ENCODE assay signal across 12 mouse cellular contexts in genomic region chr19:11351878-11352277, GRCm38 (mm10). TPM values are rescaled to one million over a fixed set of nuclear protein-coding genes. Genes with fewer than 3 reads are reported as not detected.
DNase-seq lines count a peak whose midpoint lies in the region; ATAC-seq and TF ChIP-seq lines count a peak whose summit lies in the region.
"Had no signal": no experiment of that assay in that cellular context is flagged by ENCODE, and none has a peak within 500 bp of the region (broad histone marks: within the 10 kb centered on the region; RNA-seq: fewer than 3 reads in every experiment).

No protein-coding gene starts in this region.

- H3K4me3 ChIP-seq in heart, adult 2 months, result no peak overlapping the region
- no peak overlapping the region for H3K4me3 ChIP-seq in heart, embryonic 10.5 days
- H3K4me3 ChIP-seq in lung, postnatal 0 days (ENCODE audit: low read depth, low read length), result no peak overlapping the region
- no peak overlapping the region for H3K4me3 ChIP-seq in ES-E14 (ENCODE audit: insufficient read depth in 1 of 2, low read depth in 1 of 2, low read length in 2 of 2, poor library complexity in 1 of 2, severe bottlenecking in 1 of 2)
- H3K4me3 ChIP-seq: embryonic facial prominence, embryonic 12.5 days; hindbrain, embryonic 13.5 days; stomach, embryonic 15.5 days had no signal

- H3K36me3 ChIP-seq in heart, adult 2 months (ENCODE audit: control insufficient read depth, insufficient read depth, low read length), result no peaks in the 10 kb centered on the region
- no peaks in the 10 kb centered on the region for H3K36me3 ChIP-seq in heart, embryonic 10.5 days
- no peaks in the 10 kb centered on the region for H3K36me3 ChIP-seq in lung, postnatal 0 days (ENCODE audit: insufficient read depth, low read length)
- no peaks in the 10 kb centered on the region for H3K36me3 ChIP-seq in ES-E14 (ENCODE audit: control insufficient read depth, insufficient read depth, low read length, poor library complexity, severe bottlenecking)
- H3K36me3 ChIP-seq: embryonic facial prominence, embryonic 12.5 days; hindbrain, embryonic 13.5 days; stomach, embryonic 15.5 days had no signal

- no peak for TF ChIP-seq POLR2A in heart, adult 2 months (IDR thresholded peaks at IDR 0.05; ENCODE audit: insufficient read depth, low read depth, low read length)

- in situ Hi-C loops in ES-E14 (cut with MboI; ENCODE audit: low sequenced_read_pairs in 2 of 2, unreplicated experiment in 2 of 2), result no loop called here

- H3K4me2 ChIP-seq in lung, postnatal 0 days (replicated peaks; ENCODE audit: low read depth, low read length), result no peak overlapping the region
- H3K4me2 ChIP-seq: embryonic facial prominence, embryonic 12.5 days; hindbrain, embryonic 13.5 days; stomach, embryonic 15.5 days had no signal

- no peak for TF ChIP-seq EP300 in heart, adult 2 months (IDR thresholded peaks at IDR 0.05; ENCODE audit: insufficient read depth, low read depth, low read length)
- no peak for TF ChIP-seq EP300 in lung, postnatal 0 days (IDR thresholded peaks at IDR 0.05)

- no peak overlapping the region for H3K27ac ChIP-seq in heart, adult 2 months
- no peak overlapping the region for H3K27ac ChIP-seq in heart, embryonic 10.5 days
- H3K27ac ChIP-seq in lung, postnatal 0 days (ENCODE audit: low read length), result no peak overlapping the region
- no peak overlapping the region for H3K27ac ChIP-seq in ES-E14 (ENCODE audit: insufficient read depth, low read depth, low read length, poor library complexity, severe bottlenecking)
- H3K27ac ChIP-seq: embryonic facial prominence, embryonic 12.5 days; hindbrain, embryonic 13.5 days; stomach, embryonic 15.5 days had no signal

- peak; percentile 41 for TF ChIP-seq CTCF in heart, adult 2 months (IDR thresholded peaks at IDR 0.05)
- TF ChIP-seq CTCF in lung, postnatal 0 days (IDR thresholded peaks at IDR 0.05), result peak; percentile 46

- no peak for ATAC-seq in lung, postnatal 0 days

- intact Hi-C loops in heart, adult 2 months (cut with DNase I), result loop anchor here (5.0 kb wide), 1 partner anchor 250 kb away; the partner anchor contains the start of gene Ms4a6d

- DNase-seq in heart, adult 2 months, result no peak
- no peak for DNase-seq in heart, embryonic 10.5 days (ENCODE audit: low spot score)
- no peak for DNase-seq in lung, postnatal 0 days (ENCODE audit: low spot score)
- DNase-seq in lung, postnatal 25 days (ENCODE audit: low spot score), result no peak
- no peak for DNase-seq in ES-E14 (ENCODE audit: low read depth, low spot score)
- peak; percentile 72 for DNase-seq in naive thymus-derived CD4-positive, alpha-beta T cell, adult 2 months (ENCODE audit: low read depth)
- no peak for DNase-seq in kidney, adult 11 months
- no peak for DNase-seq in urinary bladder, adult 18-20 months (ENCODE audit: low spot score in 2 of 2)

- H3K27me3 ChIP-seq in heart, adult 2 months (ENCODE audit: control insufficient read depth, insufficient read depth, low read length), result no peaks in the 10 kb centered on the region
- H3K27me3 ChIP-seq in heart, embryonic 10.5 days (ENCODE audit: insufficient read depth, poor library complexity, severe bottlenecking), result no peaks in the 10 kb centered on the region
- H3K27me3 ChIP-seq in lung, postnatal 0 days (replicated peaks; ENCODE audit: insufficient read depth, low read length), result no peaks in the 10 kb centered on the region
- H3K27me3 ChIP-seq: embryonic facial prominence, embryonic 12.5 days; hindbrain, embryonic 13.5 days; stomach, embryonic 15.5 days had no signal

- no peaks in the 10 kb centered on the region for H3K4me1 ChIP-seq in heart, adult 2 months (ENCODE audit: control insufficient read depth, insufficient read depth, low read length)
- no peaks in the 10 kb centered on the region for H3K4me1 ChIP-seq in heart, embryonic 10.5 days
- no peaks in the 10 kb centered on the region for H3K4me1 ChIP-seq in lung, postnatal 0 days (ENCODE audit: insufficient read depth, low read depth, low read length)
- H3K4me1 ChIP-seq in ES-E14 (ENCODE audit: control insufficient read depth in 2 of 2, insufficient read depth in 2 of 2, low read length in 2 of 2, poor library complexity in 1 of 2), result no peaks in the 10 kb centered on the region
- H3K4me1 ChIP-seq: embryonic facial prominence, embryonic 12.5 days; hindbrain, embryonic 13.5 days; stomach, embryonic 15.5 days had no signal

- H3K9me3 ChIP-seq in heart, embryonic 10.5 days, result no peaks in the 10 kb centered on the region
- H3K9me3 ChIP-seq in lung, postnatal 0 days (ENCODE audit: low read length), result no peaks in the 10 kb centered on the region
- H3K9me3 ChIP-seq in ES-E14 (ENCODE audit: control insufficient read depth, insufficient read depth, low read depth, low read length), result no peaks in the 10 kb centered on the region
- H3K9me3 ChIP-seq: embryonic facial prominence, embryonic 12.5 days; hindbrain, embryonic 13.5 days; stomach, embryonic 15.5 days had no signal

- no peak overlapping the region for H3K9ac ChIP-seq in heart, adult 2 months (ENCODE audit: low read depth, low read length)
- no peak overlapping the region for H3K9ac ChIP-seq in lung, postnatal 0 days (replicated peaks; ENCODE audit: low read depth)
- no peak overlapping the region for H3K9ac ChIP-seq in ES-E14 (ENCODE audit: insufficient read depth, low read depth, low read length, poor library complexity, severe bottlenecking)
- H3K9ac ChIP-seq: embryonic facial prominence, embryonic 12.5 days; hindbrain, embryonic 13.5 days; stomach, embryonic 15.5 days had no signal

- no peaks in the 10 kb centered on the region for H3K79me2 ChIP-seq in heart, adult 2 months (replicated peaks; ENCODE audit: control insufficient read depth, insufficient read depth, low read length)

- 35% methylated on average over 3 of the region's 3 CpGs for WGBS in heart, adult 2 months
- WGBS in heart, embryonic 10.5 days, result 39% methylated on average over 3 of the region's 3 CpGs
- 33% methylated on average over 3 of the region's 3 CpGs for WGBS in lung, postnatal 0 days

TF ChIP-seq in ES-E14, 5 proteins besides CTCF, POLR2A, EP300 and RAD21:
- TF ChIP-seq ZC3H11A (IDR thresholded peaks at IDR 0.05; ENCODE audit: borderline replicate concordance, low read depth, low read length) (0 out of 2 replicates have a peak, but pooled peaks have one; percentile 12), HCFC1 (IDR thresholded peaks at IDR 0.05; ENCODE audit: borderline replicate concordance, insufficient read depth, low read length) (no peak)

RNA-seq across cellular contexts. Expression of gene Ms4a7, which starts 15.9 kb away (rescaled TPM):
- 1 to 10 TPM in 1 of 2 experiments, under 1 TPM in 1; 0.76 to 1.0 TPM for total RNA-seq in heart, adult 2 months (2021)
- 2.1 and 2.2 TPM in 2 replicates for polyA plus RNA-seq in heart, adult 2 months (2012; rRNA removed)
- polyA plus RNA-seq in heart, embryonic 10.5 days (2016; fragmentation: Nextera tagmentation; extraction: Ambion mirVana), result not detected in 2 replicates
- polyA plus RNA-seq in lung, postnatal 0 days (2015; fragmentation: Nextera tagmentation; extraction: Ambion mirVana), result 11.2 and 12.6 TPM in 2 replicates
- total RNA-seq in ES-E14 (2012; rRNA removed), result 0.36 and 0.42 TPM in 2 replicates

RNA-seq across cellular contexts. Expression of gene Ms4a4a, which starts 23.4 kb away (rescaled TPM):
- 1 to 10 TPM; 5.7 to 8.0 TPM for total RNA-seq in heart, adult 2 months (2021)
- polyA plus RNA-seq in heart, adult 2 months (2012; rRNA removed), result 0.35 and 1.5 TPM in 2 replicates
- polyA plus RNA-seq in heart, embryonic 10.5 days (2016; fragmentation: Nextera tagmentation; extraction: Ambion mirVana), result 0.17 and 0.33 TPM in 2 replicates
- polyA plus RNA-seq in lung, postnatal 0 days (2015; fragmentation: Nextera tagmentation; extraction: Ambion mirVana), result 5.6 and 6.6 TPM in 2 replicates
- total RNA-seq in ES-E14 (2012; rRNA removed), result not detected in 2 replicates

RNA-seq across cellular contexts. Expression of gene Ms4a14, which starts 37.6 kb away (rescaled TPM):
- total RNA-seq in heart, adult 2 months (2021), result not detected
- 0.25 and 0.32 TPM in 2 replicates for polyA plus RNA-seq in heart, adult 2 months (2012; rRNA removed)
- not detected in 2 replicates for polyA plus RNA-seq in heart, embryonic 10.5 days (2016; fragmentation: Nextera tagmentation; extraction: Ambion mirVana)
- polyA plus RNA-seq in lung, postnatal 0 days (2015; fragmentation: Nextera tagmentation; extraction: Ambion mirVana), result 0.05 and 0.07 TPM in 2 replicates
- 0.69 and 0.71 TPM in 2 replicates for total RNA-seq in ES-E14 (2012; rRNA removed)
- total RNA-seq: left cerebral cortex, postnatal 25 days had no signal
- polyA plus RNA-seq: embryonic facial prominence, embryonic 12.5 days had no signal

RNA-seq across cellular contexts. Expression of gene Ms4a4c, which starts 52.7 kb away (rescaled TPM):
- total RNA-seq in heart, adult 2 months (2021), result under 1 TPM; 0.77 to 0.84 TPM
- 0.18 and 1.2 TPM in 2 replicates for polyA plus RNA-seq in heart, adult 2 months (2012; rRNA removed)
- polyA plus RNA-seq in heart, embryonic 10.5 days (2016; fragmentation: Nextera tagmentation; extraction: Ambion mirVana), result not detected in 2 replicates
- 1.1 and 1.2 TPM in 2 replicates for polyA plus RNA-seq in lung, postnatal 0 days (2015; fragmentation: Nextera tagmentation; extraction: Ambion mirVana)
- total RNA-seq in ES-E14 (2012; rRNA removed), result not detected in 2 replicates
- total RNA-seq: left cerebral cortex, postnatal 25 days had no signal
